Mouse (Mus musculus) stomach, embryonic 15.5 days (tissue): Measurements from ENCODE around the gene Gm5039. TPM values are rescaled to one million over a fixed set of nuclear protein-coding genes. Genes with fewer than 3 reads are reported as not detected.
"Not testable (repeated sequence)": the region's sequence is repeated elsewhere in the genome, so short reads cannot be mapped to it uniquely, and the experiment has no call there.

Experiments
- ATAC-seq: fragments of 200-750 bp; cut with Nextera tagmentation; 2 replicates; pipeline ENCODE4 v1.8.0; 2017; ENCODE audit warnings: low read depth, moderate number of reproducible peaks, moderate TSS enrichment; ENCODE audit not compliant: insufficient read depth, low FRiP score
- H3K27ac ChIP-seq: fragments of 300-500 bp; sonication (generic); 2 replicates; pipeline ENCODE4 v1.5.1; 2015; ENCODE audit warnings: mild to moderate bottlenecking, inconsistent platforms
- H3K27me3 ChIP-seq: fragments of 300-500 bp; sonication (generic); replicated peaks from 2 replicates; pipeline ENCODE4 v1.6.1; 2015; ENCODE audit warnings: inconsistent platforms
- H3K36me3 ChIP-seq: fragments of 300-500 bp; sonication (generic); 2 replicates; pipeline ENCODE4 v1.6.1; 2015; ENCODE audit warnings: inconsistent platforms
- H3K4me1 ChIP-seq: fragments of 300-500 bp; sonication (generic); 2 replicates; pipeline ENCODE4 v1.6.1; 2015; ENCODE audit warnings: inconsistent platforms
- H3K4me2 ChIP-seq: fragments of 300-500 bp; sonication (generic); 2 replicates; pipeline ENCODE4 v1.6.1; 2015; ENCODE audit warnings: mild to moderate bottlenecking, inconsistent platforms
- H3K4me3 ChIP-seq: fragments of 300-500 bp; sonication (generic); replicated peaks from 2 replicates; pipeline ENCODE4 v1.5.1; 2015; ENCODE audit warnings: inconsistent platforms
- H3K9ac ChIP-seq: fragments of 300-500 bp; sonication (generic); 2 replicates; pipeline ENCODE4 v1.6.1; 2015; ENCODE audit warnings: inconsistent platforms
- H3K9me3 ChIP-seq: fragments of 300-500 bp; sonication (generic); 2 replicates; pipeline ENCODE4 v1.6.1; 2016; ENCODE audit warnings: inconsistent platforms
- WGBS: fragments of 180-500 bp; shearing (Covaris S2); methylation state at CpG from one replicate; pipeline ENCODE4 v1.1.7; 2015; 5-methylcytosine and 5-hydroxymethylcytosine counted together
- polyA plus RNA-seq: library from polyadenylated mRNA; unstranded; fragments of >200 nt; fragmentation: Nextera tagmentation; extraction: Ambion mirVana; gene quantifications from 2 replicates; pipeline ENCODE4 v1.2.1, GENCODE M21; 2015

The Gm5039 gene
- not detected in 2 replicates for polyA plus RNA-seq

GRCm38 (mm10) chr12:88323926-88324325, at the start of gene Gm5039:
Gene Gm5039 (minus strand): TSS chr12:88324026.
- not testable (repeated sequence) for ATAC-seq, H3K9ac ChIP-seq, H3K27ac ChIP-seq, H3K36me3 ChIP-seq, H3K4me2 ChIP-seq, H3K9me3 ChIP-seq, H3K4me1 ChIP-seq, H3K27me3 ChIP-seq, H3K4me3 ChIP-seq
- 93% methylated on average over 2 of the region's 2 CpGs for WGBS

- H3K27ac ChIP-seq: no peak overlapping the region
- no peaks in the 10 kb centered on the region for H3K27me3 ChIP-seq
- no peak overlapping the region for H3K4me3 ChIP-seq
- no peak overlapping the region for H3K4me2 ChIP-seq
- H3K9me3 ChIP-seq: no peaks in the 10 kb centered on the region
- H3K36me3 ChIP-seq: no peaks in the 10 kb centered on the region
- no peak overlapping the region for H3K9ac ChIP-seq
- no peak for ATAC-seq
- H3K4me1 ChIP-seq: no peaks in the 10 kb centered on the region
- WGBS: 86% methylated on average over 5 of the region's 5 CpGs
Measured at GRCm38 (mm10) chr12:88372018-88372417, 48.2 kb upstream of the Gm5039 start.

- ATAC-seq, H3K4me3 ChIP-seq, H3K36me3 ChIP-seq: not testable (repeated sequence)
Measured at GRCm38 (mm10) chr12:88370321-88370720, 46.5 kb upstream of the Gm5039 start.

GRCm38 (mm10) chr12:88369690-88370089, 45.9 kb upstream of the Gm5039 start:
- not testable (repeated sequence) for H3K27me3 ChIP-seq, H3K9ac ChIP-seq, H3K27ac ChIP-seq, H3K4me1 ChIP-seq, ATAC-seq, H3K9me3 ChIP-seq, H3K36me3 ChIP-seq, H3K4me2 ChIP-seq, H3K4me3 ChIP-seq
- WGBS: 77% methylated on average over 4 of the region's 4 CpGs

More at GRCm38 (mm10) chr12:88370321-88370720, 46.5 kb upstream of the Gm5039 start:
- H3K27ac ChIP-seq, H3K9me3 ChIP-seq, H3K9ac ChIP-seq, H3K4me1 ChIP-seq, H3K4me2 ChIP-seq, H3K27me3 ChIP-seq: not testable (repeated sequence)
- 11% methylated on average over 1 of the region's 1 CpGs for WGBS

- no peak overlapping the region for H3K4me3 ChIP-seq
- no peaks in the 10 kb centered on the region for H3K27me3 ChIP-seq
- no peak overlapping the region for H3K4me2 ChIP-seq
- no peaks in the 10 kb centered on the region for H3K9me3 ChIP-seq
- H3K9ac ChIP-seq: no peak overlapping the region
- H3K4me1 ChIP-seq: no peaks in the 10 kb centered on the region
- no peaks in the 10 kb centered on the region for H3K36me3 ChIP-seq
- no peak overlapping the region for H3K27ac ChIP-seq
- no peak for ATAC-seq
- WGBS: 73% methylated on average over 4 of the region's 4 CpGs
Measured at GRCm38 (mm10) chr12:88368618-88369017, 44.8 kb upstream of the Gm5039 start.

- no peak overlapping the region for H3K9ac ChIP-seq
- 75% methylated on average over 4 of the region's 4 CpGs for WGBS
Measured at GRCm38 (mm10) chr12:88367673-88368072, 43.8 kb upstream of the Gm5039 start.

GRCm38 (mm10) chr12:88361120-88361445, 37.3 kb upstream of the Gm5039 start:
- ATAC-seq: no peak
- H3K27ac ChIP-seq: no peak overlapping the region

More at GRCm38 (mm10) chr12:88367673-88368072, 43.8 kb upstream of the Gm5039 start:
- ATAC-seq: no peak
- H3K27me3 ChIP-seq: no peaks in the 10 kb centered on the region
- no peak overlapping the region for H3K4me2 ChIP-seq
- no peaks in the 10 kb centered on the region for H3K4me1 ChIP-seq
- H3K36me3 ChIP-seq: no peaks in the 10 kb centered on the region
- H3K27ac ChIP-seq: no peak overlapping the region
- no peak overlapping the region for H3K4me3 ChIP-seq
- H3K9me3 ChIP-seq: no peaks in the 10 kb centered on the region

GRCm38 (mm10) chr12:88360441-88361119, 36.8 kb upstream of the Gm5039 start, which contains the start of gene Adck1:
Gene Adck1 (plus strand): TSS chr12:88360554.
- no peaks in the 10 kb centered on the region for H3K9me3 ChIP-seq
- H3K9ac ChIP-seq: peak within 1 kb of the TSS; percentile 73
- peak; percentile 97 for ATAC-seq
- H3K4me1 ChIP-seq: no peaks in the 10 kb centered on the region
- H3K4me2 ChIP-seq: peak within 1 kb of the TSS; percentile 88
- under 1% methylated on average over 38 of the region's 38 CpGs for WGBS
- H3K4me3 ChIP-seq: peak within 1 kb of the TSS; percentile 68
- H3K27ac ChIP-seq: peak within 1 kb of the TSS; percentile 49; the same call in 1 of the 2 replicates
- no peaks in the 10 kb centered on the region for H3K36me3 ChIP-seq
- H3K27me3 ChIP-seq: no peaks in the 10 kb centered on the region

More at GRCm38 (mm10) chr12:88361120-88361445, 37.3 kb upstream of the Gm5039 start:
- Histone ChIP-seq H3K9ac (peak overlapping the region; percentile 73), H3K36me3 (no peaks in the 10 kb centered on the region), H3K4me3 (peak overlapping the region; percentile 68), H3K4me1 (no peaks in the 10 kb centered on the region), H3K9me3 (no peaks in the 10 kb centered on the region), H3K4me2 (peak overlapping the region; percentile 88), H3K27me3 (no peaks in the 10 kb centered on the region)
- 47% methylated on average over 9 of the region's 9 CpGs for WGBS

- H3K27ac ChIP-seq: no peak overlapping the region
- ATAC-seq: no peak
- no peak overlapping the region for H3K9ac ChIP-seq
- H3K4me2 ChIP-seq: peak overlapping the region; percentile 57
- no peaks in the 10 kb centered on the region for H3K4me1 ChIP-seq
- no peaks in the 10 kb centered on the region for H3K36me3 ChIP-seq
- H3K4me3 ChIP-seq: peak overlapping the region; percentile 33
- H3K9me3 ChIP-seq: no peaks in the 10 kb centered on the region
- H3K27me3 ChIP-seq: no peaks in the 10 kb centered on the region
- 16% methylated on average over 41 of the region's 41 CpGs for WGBS
Measured at GRCm38 (mm10) chr12:88354182-88354702, 30.4 kb upstream of the Gm5039 start.

GRCm38 (mm10) chr12:88341286-88341685, 17.5 kb upstream of the Gm5039 start:
- H3K27ac ChIP-seq, H3K36me3 ChIP-seq, H3K4me3 ChIP-seq, H3K9ac ChIP-seq, H3K4me2 ChIP-seq, ATAC-seq, H3K27me3 ChIP-seq, H3K9me3 ChIP-seq, H3K4me1 ChIP-seq: not testable (repeated sequence)
- WGBS: 52% methylated on average over 2 of the region's 2 CpGs

GRCm38 (mm10) chr12:88336662-88337413, 13.0 kb upstream of the Gm5039 start:
- H3K4me3 ChIP-seq, H3K4me2 ChIP-seq, H3K9ac ChIP-seq, H3K36me3 ChIP-seq, H3K27me3 ChIP-seq, H3K9me3 ChIP-seq, H3K27ac ChIP-seq, H3K4me1 ChIP-seq, ATAC-seq: not testable (repeated sequence)
- 68% methylated on average over 4 of the region's 4 CpGs for WGBS

- H3K36me3 ChIP-seq: no peaks in the 10 kb centered on the region
- no peak overlapping the region for H3K4me3 ChIP-seq
- no peak for ATAC-seq
- no peaks in the 10 kb centered on the region for H3K9me3 ChIP-seq
- no peak overlapping the region for H3K27ac ChIP-seq
- 82% methylated on average over 3 of the region's 3 CpGs for WGBS
- H3K27me3 ChIP-seq: no peaks in the 10 kb centered on the region
- H3K4me2 ChIP-seq: no peak overlapping the region
- H3K4me1 ChIP-seq: no peaks in the 10 kb centered on the region
- no peak overlapping the region for H3K9ac ChIP-seq
Measured at GRCm38 (mm10) chr12:88314556-88314955, 9.3 kb downstream of the Gm5039 start.
